Mouse (Mus musculus) thymus, postnatal 10 days (tissue): ENCODE results near the gene Gm14326.
"Not testable (repeated sequence)": the region's sequence is repeated elsewhere in the genome, so short reads cannot be mapped to it uniquely, and the experiment has no call there.

Experiments used
- DNase-seq, 2 experiments: peaks; one replicate each; pipeline ENCODE4 v3.0.0; 2021; ENCODE audit warnings: low spot score in 2 of 2

Gene Gm14326

DNA sequence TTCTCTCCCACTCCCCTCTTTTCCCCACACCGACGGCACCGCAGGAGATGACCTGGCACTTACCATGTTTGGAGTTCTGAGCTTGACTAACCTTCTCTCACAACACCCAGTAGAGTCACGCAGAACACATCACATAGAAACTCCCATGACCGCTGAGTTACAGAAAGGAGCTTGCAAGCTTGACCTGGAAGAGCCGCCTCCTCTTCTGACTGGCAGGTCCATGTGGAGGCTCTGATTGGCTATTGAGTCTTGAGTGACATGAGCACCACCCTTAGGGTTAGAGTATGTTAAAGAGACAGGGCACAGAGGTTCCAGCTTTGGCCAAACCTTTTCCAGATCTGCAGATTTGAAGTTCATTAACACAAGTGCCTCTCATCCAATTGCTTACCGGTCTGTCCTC is at the start of gene Gm14326:
Gene Gm14326, minus strand, starts transcription at position 153 of the 400 bp plus-strand sequence.
- peak; percentile 41 to 69 for DNase-seq

DNA sequence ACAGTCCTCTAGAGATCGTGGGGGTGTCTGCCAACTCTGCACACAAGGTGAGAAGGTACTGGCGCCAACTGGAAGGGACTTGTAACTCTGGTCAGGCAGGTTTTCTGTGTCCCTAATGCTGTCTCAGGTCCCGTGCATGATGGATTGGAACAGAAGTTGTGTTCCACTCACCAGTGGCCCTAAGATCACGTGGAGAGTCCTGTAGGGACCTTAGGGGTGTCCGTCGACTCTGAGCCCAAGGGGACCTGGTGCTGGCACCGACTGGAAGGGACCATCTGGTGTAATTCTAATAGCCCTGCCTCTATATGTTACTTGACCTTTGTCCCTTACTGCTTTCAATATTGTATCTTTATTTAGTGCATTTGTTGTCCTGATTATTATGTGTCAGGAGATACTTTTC is 17.7 kb upstream of the Gm14326 start:
- DNase-seq: not testable (repeated sequence)

DNA sequence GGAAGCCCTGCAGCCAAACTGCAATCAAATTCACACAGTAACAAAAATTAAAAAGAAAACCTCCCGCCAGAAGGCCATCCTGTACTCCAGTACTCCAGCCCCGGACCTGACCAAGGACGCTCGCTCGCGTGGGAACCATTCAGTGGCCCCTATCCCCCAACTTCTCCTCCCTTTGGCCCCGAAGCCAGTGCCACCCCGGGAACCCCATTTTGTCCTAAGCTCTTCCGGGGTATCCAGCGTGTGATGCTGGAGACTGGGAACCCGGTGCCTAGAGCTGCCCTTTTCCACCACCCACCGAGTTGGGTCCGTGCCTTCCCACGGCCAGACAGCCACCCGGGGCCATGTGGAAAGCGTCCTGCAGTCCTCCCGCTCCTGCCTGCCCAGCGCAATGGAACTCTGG is 363 bp downstream of the Gm14326 start:
- DNase-seq: peak in 1 of 2 experiments; percentile 3

DNA sequence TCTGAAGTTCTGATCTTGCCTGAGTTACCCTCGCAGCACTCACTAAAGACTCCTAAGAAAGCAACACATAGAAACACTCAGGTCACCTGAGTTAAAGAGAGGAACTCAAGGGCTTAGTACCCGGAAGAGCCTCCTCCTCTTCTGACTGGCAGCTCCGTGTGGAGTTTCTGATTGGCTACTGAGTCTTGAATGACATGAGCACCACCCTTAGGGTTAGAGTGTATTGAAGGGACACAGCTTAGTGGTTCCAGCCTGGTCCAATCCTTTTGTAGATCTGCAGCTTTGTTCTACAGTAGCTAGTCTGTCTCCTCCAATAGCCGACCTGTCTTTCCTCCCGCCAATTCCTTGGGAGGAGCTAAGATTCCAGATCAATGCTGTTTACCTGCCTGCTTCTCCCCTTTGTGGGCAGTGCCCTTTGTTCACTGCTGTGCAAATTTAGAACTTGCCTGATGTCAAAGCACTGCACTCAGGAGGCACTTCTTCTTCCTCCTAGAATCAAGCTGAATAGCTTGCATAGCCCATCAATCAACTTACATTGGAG is 31.5 kb downstream of the Gm14326 start, which contains the start of gene Zfp972:
Gene Zfp972, minus strand, starts transcription at position 51 of the 541 bp plus-strand sequence.
- not testable (repeated sequence) for DNase-seq

DNA sequence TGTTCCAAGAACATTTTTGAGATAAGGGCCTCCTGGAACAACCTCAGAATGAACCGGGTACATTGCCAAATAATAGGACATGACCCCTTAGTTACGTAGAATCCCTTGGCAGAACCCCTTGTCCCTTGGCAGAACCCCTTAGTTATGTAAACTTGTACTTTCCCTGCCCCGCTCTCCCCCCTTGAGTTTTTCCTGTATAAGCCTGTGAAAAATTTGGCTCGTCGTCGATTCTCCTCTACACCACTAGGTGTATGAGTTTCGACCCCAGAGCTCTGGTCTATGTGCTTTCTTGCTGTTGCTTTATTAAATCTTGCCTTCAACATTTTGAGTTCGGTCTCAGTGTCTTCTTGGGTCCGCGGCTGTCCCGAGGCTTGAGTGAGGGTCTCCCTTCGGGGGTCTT is 53.8 kb downstream of the Gm14326 start:
- DNase-seq: not testable (repeated sequence)

DNA sequence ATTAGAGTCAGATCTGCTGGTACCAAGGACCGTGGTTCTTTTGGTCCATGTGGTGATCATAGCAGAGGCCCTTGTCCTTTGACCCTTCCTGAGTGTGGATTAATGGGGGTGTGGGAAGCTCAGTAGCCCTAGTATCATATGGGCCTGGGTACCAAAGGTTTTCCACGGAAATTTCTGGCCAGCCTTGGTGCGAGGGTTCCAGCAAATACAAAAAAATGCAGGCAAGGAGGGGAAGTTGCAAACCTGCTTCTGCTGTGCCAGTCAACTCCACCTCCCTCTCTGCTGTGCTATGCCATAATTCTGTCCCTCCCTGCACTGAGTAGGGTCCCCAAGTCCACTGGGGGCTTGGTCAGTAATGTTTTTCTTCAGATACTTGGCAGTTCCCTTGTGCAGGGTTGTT is 58.9 kb downstream of the Gm14326 start:
- DNase-seq: not testable (repeated sequence)

DNA sequence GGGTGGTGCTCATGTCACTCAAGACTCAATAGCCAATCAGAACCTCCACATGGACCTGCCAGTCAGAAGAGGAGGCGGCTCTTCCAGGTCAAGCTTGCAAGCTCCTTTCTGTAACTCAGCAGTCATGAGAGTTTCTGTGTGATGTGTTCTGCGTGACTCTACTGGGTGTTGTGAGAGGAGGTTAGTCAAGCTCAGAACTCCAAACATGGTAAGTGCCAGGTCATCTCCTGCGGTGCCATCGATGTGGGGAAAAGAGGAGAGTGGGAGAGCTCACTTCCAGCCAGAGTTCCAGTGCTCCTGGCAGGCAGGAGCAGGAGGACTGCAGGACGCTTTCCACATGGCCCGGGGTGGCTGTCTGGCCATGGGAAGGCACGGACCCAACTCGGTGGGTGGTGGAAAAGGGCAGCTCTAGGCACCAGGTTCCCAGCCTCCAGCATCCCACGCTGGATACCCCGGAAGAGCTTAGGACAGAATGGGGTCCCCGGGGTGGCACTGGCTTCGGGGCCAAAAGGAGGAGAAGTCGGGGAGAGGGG is 60.0 kb downstream of the Gm14326 start, which contains the start of gene Gm14327:
Gene Gm14327, plus strand, starts transcription at position 51 of the 533 bp plus-strand sequence.
- not testable (repeated sequence) for DNase-seq

DNA sequence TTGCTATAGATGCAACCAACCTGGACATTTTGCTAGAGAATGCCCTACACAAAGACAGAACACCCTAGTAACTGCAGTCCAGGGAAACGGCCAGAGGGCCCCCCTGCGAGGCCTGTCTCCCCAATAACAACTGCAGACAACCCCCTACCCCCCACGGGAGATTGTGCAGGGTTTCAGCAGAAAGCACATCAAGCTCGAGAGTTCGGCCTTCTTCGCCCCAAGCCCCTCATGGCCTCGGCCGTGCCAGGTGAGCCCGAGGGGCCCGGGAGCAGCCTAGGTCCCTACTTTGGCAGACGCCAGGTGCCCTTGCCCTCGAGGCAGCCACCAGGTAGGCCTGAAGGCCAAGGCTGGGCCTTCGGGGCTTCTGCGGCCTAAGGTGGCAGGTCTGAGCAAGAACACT is 69.4 kb downstream of the Gm14326 start:
- not testable (repeated sequence) for DNase-seq
